Mouse (Mus musculus): ENCODE results near the gene Set.
"Not testable (repeated sequence)": the region's sequence is repeated elsewhere in the genome, so short reads cannot be mapped to it uniquely, and the experiment has no call there.

Gene Set

DNA sequence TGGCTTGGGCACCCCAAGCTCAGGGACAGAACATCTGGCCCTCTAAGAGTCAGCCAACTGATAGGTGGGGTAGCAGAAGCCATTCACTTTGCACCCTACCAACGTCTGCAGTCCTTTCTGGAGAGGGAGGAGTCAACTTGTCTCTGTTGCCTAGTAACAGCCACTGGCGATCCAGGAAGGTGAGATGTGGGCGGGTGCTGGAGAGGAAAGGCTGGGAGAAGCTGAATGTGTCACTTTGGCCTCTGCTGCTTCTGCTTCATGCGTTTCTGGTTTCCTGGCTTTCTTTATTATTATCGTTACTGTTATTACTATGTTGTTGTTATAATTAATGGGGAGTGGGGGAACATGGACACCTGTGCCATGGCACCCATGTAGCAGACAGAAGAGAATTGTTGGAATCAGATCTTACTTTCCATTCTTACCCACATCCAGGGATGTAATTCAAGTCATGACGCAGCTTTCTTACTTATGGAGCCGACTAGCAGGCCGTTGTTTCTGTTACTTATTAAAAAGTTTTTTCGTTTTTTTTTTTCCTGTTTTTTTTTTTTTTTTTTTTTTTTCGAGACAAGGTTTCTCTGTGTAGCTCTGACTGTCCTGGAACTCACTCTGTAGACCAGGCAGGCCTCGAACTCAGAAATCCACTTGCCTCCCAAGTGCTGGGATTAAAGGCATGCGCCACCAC is at the start of gene Set:
TSS of gene Set (plus strand) at position 156 of the 682 bp plus-strand sequence.
- DNase-seq: no peak

DNA sequence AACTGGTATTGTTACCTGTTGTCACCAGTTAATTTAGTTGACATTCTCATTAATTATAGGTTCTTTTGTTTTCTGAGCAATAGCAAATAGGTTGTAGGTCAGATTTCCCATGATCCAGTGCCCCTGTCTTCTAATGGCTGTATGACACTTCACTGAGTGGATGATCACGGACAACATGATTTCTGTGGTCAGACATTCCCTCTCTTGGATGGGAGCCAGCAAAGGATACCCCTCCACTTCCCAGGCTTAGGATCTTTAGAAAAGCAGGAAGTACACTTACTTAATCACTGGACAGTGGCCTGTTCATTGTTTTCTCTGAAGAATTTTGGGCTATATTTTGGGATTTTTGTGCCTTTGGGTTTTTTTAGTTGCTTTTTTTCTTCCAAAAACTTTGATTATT is 48.1 kb upstream of the Set start:
- peak; percentile 50 for DNase-seq

- DNase-seq: no peak
Observed at GRCm38 (mm10) chr2:30010840-30011281, 46.3 kb upstream of the Set start.

DNA sequence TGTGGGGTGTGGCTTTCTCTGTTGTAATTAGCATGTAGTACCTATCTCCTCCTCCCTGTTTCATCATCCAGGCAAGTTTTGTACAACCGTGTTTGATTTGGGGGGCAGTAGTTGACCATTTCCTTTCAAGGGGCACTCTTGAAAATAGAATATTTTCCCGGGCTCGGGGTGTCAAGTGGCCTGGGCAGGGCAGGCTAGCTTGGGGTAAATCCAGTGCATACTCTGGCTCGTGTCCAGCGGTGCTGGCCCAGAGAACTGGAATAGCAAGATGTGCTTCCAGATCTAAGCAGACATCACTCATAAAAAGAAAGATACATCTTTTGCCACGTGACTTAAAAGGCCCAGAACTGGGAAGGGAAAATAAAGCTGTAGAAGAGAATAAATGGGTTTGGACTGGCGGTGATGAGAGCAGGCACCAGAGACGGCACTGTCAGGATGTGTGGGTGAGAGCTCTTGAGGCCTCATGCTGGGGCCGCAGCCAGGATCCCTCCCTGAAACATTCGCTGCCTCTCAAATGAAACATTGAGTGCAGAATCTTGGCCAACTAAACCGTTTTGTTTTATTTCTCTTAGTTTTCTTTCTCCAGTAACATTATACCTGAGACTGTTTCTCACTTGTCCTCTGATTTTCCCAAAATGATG is 42.7 kb upstream of the Set start:
- DNase-seq: no peak

DNA sequence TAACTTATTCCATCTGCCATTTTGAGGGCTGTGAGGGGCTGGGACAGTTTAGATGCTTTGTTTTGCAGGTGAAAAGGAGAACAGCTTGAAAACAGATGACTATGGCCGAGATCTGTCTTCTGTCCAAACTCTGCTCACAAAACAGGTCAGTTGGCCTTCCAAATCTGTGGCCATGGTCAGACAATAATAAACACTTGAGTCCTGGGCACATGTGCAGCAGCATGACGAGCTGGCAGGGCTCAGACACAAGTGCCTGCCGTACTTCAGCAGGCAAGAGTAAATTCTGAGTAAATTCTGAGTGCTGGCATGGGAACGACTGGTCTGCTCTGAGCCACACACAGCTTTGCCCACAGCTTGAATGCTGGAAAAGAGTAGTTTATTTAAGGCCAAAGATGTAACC is 31.7 kb upstream of the Set start:
- no peak for DNase-seq

DNA sequence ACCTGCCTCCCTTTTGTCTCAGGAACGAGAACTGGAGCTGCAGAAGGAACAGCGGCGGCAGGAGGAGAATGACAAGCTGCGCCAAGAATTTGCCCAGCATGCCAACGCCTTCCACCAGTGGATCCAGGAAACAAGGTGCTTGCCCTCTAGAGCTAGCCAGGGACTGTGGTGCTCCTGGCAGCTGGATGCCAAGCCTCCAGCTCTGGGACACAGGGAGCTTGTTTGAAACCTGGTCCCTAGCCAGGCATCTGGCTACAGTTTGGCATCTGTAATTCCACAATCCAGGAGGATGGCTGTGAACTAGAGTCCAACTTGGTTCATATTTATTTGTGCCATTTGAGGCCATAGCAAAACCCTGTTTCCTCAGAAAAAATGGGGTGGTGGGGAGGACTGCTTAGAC is 30.2 kb upstream of the Set start:
- no peak for DNase-seq

GRCm38 (mm10) chr2:30032244-30032846 is 24.8 kb upstream of the Set start:
- DNase-seq: peak; percentile 22

GRCm38 (mm10) chr2:30032957-30033356 is 24.2 kb upstream of the Set start:
- DNase-seq: no peak

DNA sequence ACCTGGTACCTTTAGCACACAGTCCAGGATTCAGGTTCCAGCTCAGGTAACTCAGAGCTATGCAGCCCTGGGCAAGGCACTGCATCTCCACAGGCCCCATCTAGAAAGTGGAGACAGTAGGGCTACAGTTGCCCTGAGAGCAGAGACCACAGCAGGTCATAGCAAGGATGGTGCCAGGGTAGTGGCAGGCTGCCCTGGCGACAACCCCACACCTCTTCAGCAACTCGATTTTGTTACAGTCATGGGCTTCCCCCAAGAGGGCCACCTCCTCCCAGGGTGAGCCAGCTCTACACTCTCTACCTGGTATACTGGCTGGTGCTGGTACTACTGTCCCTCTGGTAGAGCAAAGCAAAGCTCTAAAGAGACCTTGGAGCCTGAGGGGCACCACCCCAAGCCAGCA is 19.4 kb upstream of the Set start:
- DNase-seq: no peak

GRCm38 (mm10) chr2:30038370-30038769 is 18.8 kb upstream of the Set start:
- no peak for DNase-seq

GRCm38 (mm10) chr2:30039687-30040086 is 17.5 kb upstream of the Set start:
- no peak for DNase-seq

GRCm38 (mm10) chr2:30042445-30042844 is 14.7 kb upstream of the Set start:
- DNase-seq: peak; percentile 82

GRCm38 (mm10) chr2:30044550-30044949 is 12.6 kb upstream of the Set start:
- no peak for DNase-seq

GRCm38 (mm10) chr2:30047127-30047526 is 10.1 kb upstream of the Set start:
- DNase-seq: no peak

DNA sequence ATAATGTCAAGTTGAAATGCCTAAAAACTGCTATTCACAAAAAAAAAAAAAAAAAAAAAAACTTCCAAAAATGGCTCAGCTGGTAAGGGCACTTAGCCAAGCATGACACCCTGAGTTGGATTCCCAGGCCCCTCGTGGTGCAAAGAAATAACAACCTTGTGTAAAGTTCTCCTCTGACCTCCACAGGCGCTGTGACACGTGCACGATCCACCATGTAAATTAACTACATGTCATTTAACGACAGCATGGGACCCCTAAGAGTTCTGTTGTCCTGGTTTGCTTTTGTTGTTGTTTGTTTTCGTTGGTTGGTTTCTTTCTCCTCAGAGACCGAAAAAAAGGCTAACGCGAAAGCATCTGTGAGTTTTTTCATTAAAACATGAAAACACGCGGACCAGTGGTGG is 9.1 kb upstream of the Set start:
- DNase-seq: no peak

DNA sequence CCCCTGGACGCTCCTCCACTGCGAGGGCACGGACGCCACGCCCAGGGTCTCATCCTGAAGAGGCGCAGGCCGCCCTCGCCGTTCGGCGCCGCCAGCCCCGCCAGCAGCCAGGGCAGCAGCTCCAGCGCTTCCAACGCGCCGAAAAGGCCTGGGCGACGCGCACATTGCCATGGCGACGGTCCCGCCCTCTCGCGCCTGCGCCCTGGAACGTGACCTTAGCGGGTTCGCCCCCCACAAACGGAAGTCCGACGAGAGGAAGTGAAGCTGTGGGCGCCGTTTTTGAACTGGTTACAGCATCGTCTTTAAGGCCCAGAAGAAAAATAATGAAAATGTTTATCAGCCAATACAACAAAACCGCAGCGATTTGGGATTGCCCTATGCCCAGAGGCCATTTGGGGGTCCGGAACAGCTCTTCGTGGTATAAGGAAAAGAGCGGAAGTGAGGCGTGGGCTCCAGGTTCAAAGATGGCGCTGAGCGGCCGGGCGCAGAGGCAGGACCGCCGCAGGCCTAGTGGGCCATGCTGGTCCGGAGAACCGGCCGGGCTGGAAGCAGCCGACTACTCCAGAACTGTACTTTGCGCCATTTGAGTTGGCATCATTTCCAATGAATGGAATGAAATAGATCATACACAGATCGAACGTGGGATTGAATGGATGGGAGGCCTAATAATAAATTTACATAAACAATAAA is 8.3 kb upstream of the Set start, which contains the start of gene Wdr34:
TSS of gene Wdr34 (minus strand) at position 183 of the 690 bp plus-strand sequence.
- peak; percentile 98 for DNase-seq

DNA sequence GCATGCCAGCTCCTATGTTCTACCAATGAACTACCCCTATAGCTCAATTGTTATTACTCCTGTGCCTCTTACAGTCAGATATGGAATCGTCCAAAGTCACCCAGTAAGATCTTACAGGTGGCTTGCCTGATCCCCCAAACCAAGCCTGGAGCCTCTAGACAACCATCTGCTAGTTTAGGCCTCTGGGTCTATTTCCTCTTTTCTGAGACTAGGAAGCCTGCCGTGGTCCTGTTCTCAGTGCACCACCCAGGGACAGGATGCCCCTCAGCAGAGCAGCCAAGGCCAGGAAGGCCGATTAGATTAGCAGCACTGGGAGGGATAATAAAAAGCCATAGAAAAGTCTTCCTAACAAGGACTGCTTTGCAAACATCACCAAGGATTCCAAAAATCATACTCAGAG is 7.3 kb upstream of the Set start:
- DNase-seq: no peak

- DNase-seq: no peak
Observed at GRCm38 (mm10) chr2:30051992-30052761, 5.0 kb upstream of the Set start.

DNA sequence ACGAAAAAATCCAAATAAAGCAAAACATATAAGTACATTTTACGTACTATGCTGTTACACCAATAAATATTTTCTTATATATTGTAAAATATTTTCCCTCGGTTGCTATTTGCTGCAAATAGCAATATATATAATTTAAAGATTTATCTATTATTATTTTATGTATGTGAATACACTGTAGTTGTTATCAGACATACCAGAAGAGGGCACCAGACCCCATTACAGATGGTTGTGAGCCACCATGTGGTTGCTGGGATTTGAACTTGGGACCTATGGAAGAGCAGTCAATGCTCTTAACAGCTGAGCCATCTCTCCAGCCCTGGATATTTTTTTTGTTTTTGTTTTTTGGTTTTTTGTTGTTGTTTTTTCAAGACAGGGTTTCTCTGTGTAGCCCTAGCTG is 1.9 kb upstream of the Set start:
- DNase-seq: not testable (repeated sequence)

DNA sequence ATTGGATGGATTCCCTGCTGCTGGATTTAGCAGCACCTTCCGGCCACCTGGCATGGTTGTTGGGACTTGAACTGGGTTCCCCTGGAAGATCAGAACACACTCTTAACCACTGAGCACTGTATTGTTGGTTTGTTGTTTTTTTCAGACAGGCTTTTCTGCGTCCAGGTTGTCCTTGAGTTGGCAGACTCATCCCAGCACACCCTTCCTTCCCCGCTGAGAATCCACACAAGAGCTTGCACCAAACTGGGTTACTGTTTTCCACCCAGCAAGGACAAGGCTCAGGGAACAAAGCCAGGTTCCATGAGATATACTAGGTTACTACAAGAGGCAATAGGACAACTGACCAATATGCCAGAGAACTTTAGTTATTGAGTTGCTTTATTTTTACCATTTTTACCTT is 442 bp upstream of the Set start:
- DNase-seq: no peak

GRCm38 (mm10) chr2:30058418-30058817 is 1.2 kb downstream of the Set start:
- DNase-seq: no peak

DNA sequence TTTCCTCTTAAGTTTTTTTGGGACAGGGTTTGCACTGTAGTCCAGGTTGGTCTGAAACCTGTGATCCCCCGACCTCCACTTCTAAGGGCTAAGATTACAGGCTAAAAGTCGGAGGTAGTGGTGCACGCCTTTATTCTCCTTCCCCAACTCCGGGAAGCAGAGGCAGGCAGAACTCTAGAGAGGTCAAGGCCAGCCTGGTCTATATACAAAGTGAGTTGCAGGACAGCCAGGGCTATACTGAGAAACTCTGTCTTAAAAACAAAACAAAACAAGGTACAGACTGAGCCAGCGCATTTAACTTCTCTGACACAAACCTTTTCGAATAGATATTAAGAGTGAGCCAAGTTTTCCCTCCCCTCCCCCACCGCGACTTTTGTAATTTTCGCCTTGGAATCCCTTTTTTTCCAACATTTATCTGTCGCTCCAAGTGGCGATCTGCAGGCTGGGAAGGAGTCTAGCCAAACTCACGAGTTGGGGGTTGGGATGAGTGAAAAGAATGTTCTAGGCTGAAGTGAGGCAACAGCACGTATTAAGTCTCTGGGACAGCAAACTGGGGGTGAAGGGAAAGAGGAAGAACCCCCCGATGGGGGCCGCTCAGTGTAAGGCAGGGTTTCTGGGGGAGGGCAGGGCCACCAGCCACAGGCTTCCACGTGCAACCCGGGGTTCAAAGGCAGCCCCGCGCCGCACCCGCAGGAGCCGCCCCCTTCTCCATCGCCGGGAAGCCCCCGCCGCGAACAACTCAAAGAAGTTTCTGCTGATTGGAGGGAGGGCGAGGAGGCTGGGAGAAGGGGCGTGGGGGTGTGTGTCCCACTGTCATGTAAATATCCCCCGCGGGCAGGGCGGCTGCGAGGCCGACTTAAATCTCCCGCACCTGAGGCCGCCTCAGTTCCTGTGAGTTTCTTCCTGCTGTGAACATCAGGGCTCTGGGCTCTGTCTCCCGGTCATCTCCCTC is 4.3 kb downstream of the Set start:
- peak; percentile 46 for DNase-seq
